Mouse (Mus musculus): ENCODE measurements around the gene Ctrc. TPM values are rescaled to one million over a fixed set of nuclear protein-coding genes. Genes with fewer than 3 reads are reported as not detected.
A peak's percentile ranks its signal among the peaks of the same experiment; 100 is the strongest.

The Ctrc gene
- total RNA-seq, 2 experiments from 2014 or later, result not detected

GRCm38 (mm10) chr4:141866933-141867490 is 20.9 kb upstream of the Ctrc start:
- peak; percentile 40 to 53 for DNase-seq

GRCm38 (mm10) chr4:141865600-141865999 is 19.4 kb upstream of the Ctrc start:
- no peak for DNase-seq

GRCm38 (mm10) chr4:141865006-141865405 is 18.8 kb upstream of the Ctrc start:
- DNase-seq, result no peak

- no peak for DNase-seq
Measured at GRCm38 (mm10) chr4:141864506-141864905, 18.3 kb upstream of the Ctrc start.

- DNase-seq, result no peak
Measured at GRCm38 (mm10) chr4:141863726-141864280, 17.6 kb upstream of the Ctrc start.

GRCm38 (mm10) chr4:141862867-141863266 is 16.7 kb upstream of the Ctrc start:
- DNase-seq, result no peak

GRCm38 (mm10) chr4:141861591-141862295 is 15.6 kb upstream of the Ctrc start:
- DNase-seq, result peak; percentile 56

GRCm38 (mm10) chr4:141860246-141860841 is 14.2 kb upstream of the Ctrc start:
- DNase-seq, result no peak

- no peak for DNase-seq
Measured at GRCm38 (mm10) chr4:141859351-141859750, 13.2 kb upstream of the Ctrc start.

- no peak for DNase-seq
Measured at GRCm38 (mm10) chr4:141858501-141858900, 12.3 kb upstream of the Ctrc start.

- DNase-seq, result peak; percentile 79 to 86
Measured at GRCm38 (mm10) chr4:141857422-141857930, 11.3 kb upstream of the Ctrc start.

- peak; percentile 59 to 74 for DNase-seq
Measured at GRCm38 (mm10) chr4:141853437-141853836, 7.3 kb upstream of the Ctrc start.

- DNase-seq, result no peak
Measured at GRCm38 (mm10) chr4:141834536-141835095, 11.5 kb downstream of the Ctrc start.

GRCm38 (mm10) chr4:141833911-141834310 is 12.2 kb downstream of the Ctrc start:
- DNase-seq, result no peak

GRCm38 (mm10) chr4:141831361-141831760 is 14.8 kb downstream of the Ctrc start:
- DNase-seq, result no peak

- DNase-seq, result no peak
Measured at GRCm38 (mm10) chr4:141830381-141830780, 15.8 kb downstream of the Ctrc start.

- no peak for DNase-seq
Measured at GRCm38 (mm10) chr4:141828177-141828576, 18.0 kb downstream of the Ctrc start.

GRCm38 (mm10) chr4:141827401-141827800 is 18.8 kb downstream of the Ctrc start:
- DNase-seq, result peak; percentile 65 to 66

GRCm38 (mm10) chr4:141826060-141826459 is 20.1 kb downstream of the Ctrc start, which contains the start of gene Cela2a:
Gene Cela2a, minus strand, starts transcription at chr4:141826160.
- no peak for DNase-seq

- no peak for DNase-seq
Measured at GRCm38 (mm10) chr4:141822979-141823378, 23.2 kb downstream of the Ctrc start.

GRCm38 (mm10) chr4:141822089-141822488 is 24.1 kb downstream of the Ctrc start:
- peak; percentile 18 to 43 for DNase-seq

- DNase-seq, result peak in 1 of 2 experiments; percentile 55
Measured at GRCm38 (mm10) chr4:141821178-141821577, 25.0 kb downstream of the Ctrc start.

- DNase-seq, result no peak
Measured at GRCm38 (mm10) chr4:141819316-141819715, 26.8 kb downstream of the Ctrc start.

All from adrenal gland, postnatal 36 days (tissue).